ENCODE assay signal across 29 mouse cellular contexts in genomic region chr10:87015403-87015802, GRCm38 (mm10). TPM values are rescaled to one million over a fixed set of nuclear protein-coding genes. Genes with fewer than 3 reads are reported as not detected.
DNase-seq lines count a peak whose midpoint lies in the region; ATAC-seq and TF ChIP-seq lines count a peak whose summit lies in the region.
"Had no signal": no experiment of that assay in that cellular context is flagged by ENCODE, and none has a peak within 500 bp of the region (broad histone marks: within the 10 kb centered on the region; RNA-seq: fewer than 3 reads in every experiment).

No protein-coding gene starts in this region.

- H3K27ac ChIP-seq in kidney, adult 2 months (ENCODE audit: insufficient read depth, low read depth, low read length): no peak overlapping the region
- no peak overlapping the region for H3K27ac ChIP-seq in kidney, embryonic 15.5 days
- no peak overlapping the region; the same call in 1 of the 2 replicates for H3K27ac ChIP-seq in kidney, postnatal 0 days
- peak overlapping the region; percentile 63; the same call in 1 of the 2 replicates for H3K27ac ChIP-seq in lung, embryonic 15.5 days
- H3K27ac ChIP-seq: embryonic facial prominence, embryonic 13.5 days; forebrain, embryonic 15.5 days; heart, embryonic 15.5 days; hindbrain, embryonic 13.5 days had no signal

- peak; percentile 18 for DNase-seq in kidney, adult 2 months
- peak; percentile 41 for DNase-seq in kidney, postnatal 0 days (ENCODE audit: low spot score)
- DNase-seq in kidney, postnatal 10 days: no peak
- no peak for DNase-seq in lung, postnatal 36 days
- DNase-seq in left cerebral cortex, postnatal 10 days (ENCODE audit: extremely low spot score in 1 of 2, low spot score in 2 of 2): no peak
- DNase-seq: adrenal gland, adult 2 months; adrenal gland, postnatal 14 days; cerebellum, adult 11 months; cerebellum, adult 2 months; cerebellum, postnatal 10 days; cerebellum, postnatal 36 days; gastrocnemius, postnatal 25 days; heart, adult 18-20 months; heart, postnatal 10 days; heart, postnatal 36 days had no signal

- WGBS in kidney, adult 2 months: 26% methylated on average over 5 of the region's 5 CpGs
- 21% methylated on average over 5 of the region's 5 CpGs for WGBS in kidney, embryonic 15.5 days
- WGBS in kidney, postnatal 0 days: 22% methylated on average over 5 of the region's 5 CpGs
- 22% methylated on average over 5 of the region's 5 CpGs for WGBS in lung, embryonic 15.5 days

- no peaks in the 10 kb centered on the region for H3K9me3 ChIP-seq in kidney, embryonic 15.5 days (replicated peaks)
- no peaks in the 10 kb centered on the region for H3K9me3 ChIP-seq in kidney, postnatal 0 days (replicated peaks; ENCODE audit: low read length)
- H3K9me3 ChIP-seq in lung, embryonic 15.5 days: no peaks in the 10 kb centered on the region
- H3K9me3 ChIP-seq: embryonic facial prominence, embryonic 10.5 days; embryonic facial prominence, embryonic 13.5 days; forebrain, embryonic 12.5 days; forebrain, embryonic 15.5 days; heart, embryonic 12.5 days; heart, embryonic 15.5 days; hindbrain, embryonic 10.5 days; hindbrain, embryonic 13.5 days had no signal

- no peaks in the 10 kb centered on the region for H3K27me3 ChIP-seq in kidney, adult 2 months (replicated peaks; ENCODE audit: control insufficient read depth, insufficient read depth, low read length)
- no peaks in the 10 kb centered on the region; the same call in 1 of the 2 replicates for H3K27me3 ChIP-seq in kidney, embryonic 15.5 days
- H3K27me3 ChIP-seq in kidney, postnatal 0 days (ENCODE audit: insufficient read depth, low read length): no peaks in the 10 kb centered on the region
- no peaks in the 10 kb centered on the region for H3K27me3 ChIP-seq in lung, embryonic 15.5 days
- no peaks in the 10 kb centered on the region for H3K27me3 ChIP-seq in myocyte (ENCODE audit: control insufficient read depth, insufficient read depth, insufficient read length)
- H3K27me3 ChIP-seq: embryonic facial prominence, embryonic 13.5 days; forebrain, embryonic 15.5 days; heart, embryonic 15.5 days; hindbrain, embryonic 13.5 days had no signal

- H3K4me1 ChIP-seq in kidney, adult 2 months (ENCODE audit: control insufficient read depth, insufficient read depth, low read length): no peaks in the 10 kb centered on the region
- H3K4me1 ChIP-seq in kidney, embryonic 15.5 days: peaks cover 15% of the 10 kb centered on the region
- no peaks in the 10 kb centered on the region for H3K4me1 ChIP-seq in kidney, postnatal 0 days (replicated peaks; ENCODE audit: insufficient read depth, low read length)
- peaks cover 7% of the 10 kb centered on the region; the same call in 1 of the 2 replicates for H3K4me1 ChIP-seq in lung, embryonic 15.5 days
- H3K4me1 ChIP-seq: embryonic facial prominence, embryonic 13.5 days; hindbrain, embryonic 13.5 days had no signal

- intact Hi-C loops in left cerebral cortex, postnatal 10 days (cut with DNase I): no loop called here

- H3K9ac ChIP-seq in kidney, embryonic 15.5 days: no peak overlapping the region
- H3K9ac ChIP-seq in kidney, postnatal 0 days (ENCODE audit: low read depth, low read length): no peak overlapping the region
- no peak overlapping the region for H3K9ac ChIP-seq in lung, embryonic 15.5 days
- H3K9ac ChIP-seq: embryonic facial prominence, embryonic 13.5 days; forebrain, embryonic 12.5 days; forebrain, embryonic 15.5 days; heart, embryonic 12.5 days; heart, embryonic 15.5 days; hindbrain, embryonic 13.5 days had no signal

- no peak for TF ChIP-seq CTCF in kidney, adult 2 months (conservative IDR thresholded peaks at IDR 0.05; ENCODE audit: insufficient read depth, insufficient read length, low read depth, low read length)
- TF ChIP-seq CTCF in kidney, postnatal 0 days (IDR thresholded peaks at IDR 0.05; ENCODE audit: low read depth): no peak

- TF ChIP-seq POLR2A in kidney, adult 2 months (IDR thresholded peaks at IDR 0.05; ENCODE audit: low read depth, low read length): no peak
- no peak for TF ChIP-seq POLR2A in myocyte (IDR thresholded peaks at IDR 0.05; ENCODE audit: insufficient read length, low read depth)

- no peak for ATAC-seq in kidney, embryonic 15.5 days (replicated peaks; ENCODE audit: low FRiP score)
- no peak for ATAC-seq in kidney, postnatal 0 days (replicated peaks; ENCODE audit: low FRiP score, low read depth)
- ATAC-seq in lung, embryonic 15.5 days (ENCODE audit: borderline replicate concordance, extremely low read depth, low FRiP score, low TSS enrichment): no peak

- H3K36me3 ChIP-seq in kidney, adult 2 months (ENCODE audit: control insufficient read depth, insufficient read depth, low read length): no peaks in the 10 kb centered on the region
- no peaks in the 10 kb centered on the region for H3K36me3 ChIP-seq in kidney, embryonic 15.5 days
- H3K36me3 ChIP-seq in kidney, postnatal 0 days (ENCODE audit: insufficient read depth, low read length): no peaks in the 10 kb centered on the region
- no peaks in the 10 kb centered on the region for H3K36me3 ChIP-seq in lung, embryonic 15.5 days
- no peaks in the 10 kb centered on the region for H3K36me3 ChIP-seq in myocyte (ENCODE audit: control insufficient read depth, insufficient read depth)
- H3K36me3 ChIP-seq: embryonic facial prominence, embryonic 10.5 days; embryonic facial prominence, embryonic 13.5 days; forebrain, embryonic 12.5 days; forebrain, embryonic 15.5 days; heart, embryonic 12.5 days; heart, embryonic 15.5 days; hindbrain, embryonic 10.5 days; hindbrain, embryonic 13.5 days had no signal

- H3K4me3 ChIP-seq in kidney, adult 2 months (ENCODE audit: insufficient read depth, low read depth, low read length): no peak overlapping the region
- no peak overlapping the region for H3K4me3 ChIP-seq in kidney, embryonic 15.5 days (replicated peaks)
- H3K4me3 ChIP-seq in kidney, postnatal 0 days (replicated peaks; ENCODE audit: low read depth, low read length): no peak overlapping the region
- H3K4me3 ChIP-seq in lung, embryonic 15.5 days: no peak overlapping the region
- H3K4me3 ChIP-seq in myocyte: no peak overlapping the region
- H3K4me3 ChIP-seq: embryonic facial prominence, embryonic 10.5 days; embryonic facial prominence, embryonic 13.5 days; erythroblast, embryonic 14.5 days; forebrain, embryonic 12.5 days; forebrain, embryonic 15.5 days; heart, embryonic 12.5 days; heart, embryonic 15.5 days; hindbrain, embryonic 10.5 days; hindbrain, embryonic 13.5 days had no signal

- H3K4me2 ChIP-seq in kidney, embryonic 15.5 days: no peak overlapping the region
- no peak overlapping the region for H3K4me2 ChIP-seq in kidney, postnatal 0 days (ENCODE audit: low read length)
- H3K4me2 ChIP-seq in lung, embryonic 15.5 days: no peak overlapping the region
- H3K4me2 ChIP-seq in myocyte (ENCODE audit: low read depth): peak overlapping the region; percentile 67
- H3K4me2 ChIP-seq: embryonic facial prominence, embryonic 13.5 days; forebrain, embryonic 12.5 days; forebrain, embryonic 15.5 days; heart, embryonic 15.5 days; hindbrain, embryonic 13.5 days had no signal

- H3ac ChIP-seq in myocyte (ENCODE audit: control insufficient read depth, insufficient read length): no peak overlapping the region

- H3K79me2 ChIP-seq in myocyte (ENCODE audit: control insufficient read depth, insufficient read depth): no peaks in the 10 kb centered on the region

TF ChIP-seq in myocyte, 11 proteins besides CTCF, POLR2A, EP300 and RAD21:
- no peak for TF ChIP-seq TCF3 (IDR thresholded peaks at IDR 0.05; ENCODE audit: insufficient read length, low read depth)
- no peak for TF ChIP-seq SRF (IDR thresholded peaks at IDR 0.05; ENCODE audit: control insufficient read depth, insufficient read length, low read depth)
- no peak for TF ChIP-seq REST (IDR thresholded peaks at IDR 0.05; ENCODE audit: insufficient read depth, insufficient read length)
- no peak for TF ChIP-seq MAX (IDR thresholded peaks at IDR 0.05; ENCODE audit: low read depth)
- no peak for TF ChIP-seq MYOG (IDR thresholded peaks at IDR 0.05; ENCODE audit: control insufficient read depth in 1 of 3, insufficient read depth in 1 of 3, insufficient read length in 2 of 3, low read depth in 2 of 3)
- no peak for TF ChIP-seq TCF12 (IDR thresholded peaks at IDR 0.05; ENCODE audit: insufficient read depth, poor library complexity, severe bottlenecking)
- no peak for TF ChIP-seq USF1 (IDR thresholded peaks at IDR 0.05; ENCODE audit: low read depth)
- no peak for TF ChIP-seq POLR2AphosphoS2 (IDR thresholded peaks at IDR 0.05; ENCODE audit: insufficient read length, low read depth)
- TF ChIP-seq MYOD1 (IDR thresholded peaks at IDR 0.05; ENCODE audit: control insufficient read depth in 1 of 3, insufficient read length in 2 of 3, low read depth in 2 of 3): no peak
- no peak for TF ChIP-seq CEBPB (IDR thresholded peaks at IDR 0.05; ENCODE audit: insufficient read depth, poor library complexity, severe bottlenecking)
- TF ChIP-seq E2F4 (IDR thresholded peaks at IDR 0.05; ENCODE audit: insufficient read depth): no peak

RNA-seq across cellular contexts. Expression of gene Stab2, which starts 7.6 kb away (rescaled TPM):
- 15.4 and 20.3 TPM in 2 replicates for polyA plus RNA-seq in kidney, adult 2 months (2012; rRNA removed)
- 2.2 and 2.6 TPM in 2 replicates for polyA plus RNA-seq in kidney, embryonic 15.5 days (2015; fragmentation: Nextera tagmentation; extraction: Ambion mirVana)
- 0.51 and 0.73 TPM in 2 replicates for polyA plus RNA-seq in kidney, postnatal 0 days (2015; fragmentation: Nextera tagmentation; extraction: Ambion mirVana)
- 5.0 and 6.2 TPM in 2 replicates for polyA plus RNA-seq in lung, embryonic 15.5 days (2015; fragmentation: Nextera tagmentation; extraction: Ambion mirVana)
- polyA plus RNA-seq in myocyte (2012; fragmentation: generic; extraction: Trizol): 0.17 TPM
- total RNA-seq in left cerebral cortex, postnatal 10 days (2021): under 1 TPM; 0.45 to 0.73 TPM
- polyA plus RNA-seq: forebrain, embryonic 12.5 days had no signal

RNA-seq across cellular contexts. Expression of gene 1700113H08Rik, which starts 42.4 kb away (rescaled TPM):
- 0.12 TPM in 1 of 2 replicates, not detected in the other for polyA plus RNA-seq in kidney, adult 2 months (2012; rRNA removed)
- polyA plus RNA-seq in kidney, embryonic 15.5 days (2015; fragmentation: Nextera tagmentation; extraction: Ambion mirVana): not detected in 2 replicates
- polyA plus RNA-seq in kidney, postnatal 0 days (2015; fragmentation: Nextera tagmentation; extraction: Ambion mirVana): not detected in 2 replicates
- not detected in 2 replicates for polyA plus RNA-seq in lung, embryonic 15.5 days (2015; fragmentation: Nextera tagmentation; extraction: Ambion mirVana)
- not detected for polyA plus RNA-seq in myocyte (2012; fragmentation: generic; extraction: Trizol)
- total RNA-seq in left cerebral cortex, postnatal 10 days (2021): not detected
- total RNA-seq: adrenal gland, adult 2 months; adrenal gland, postnatal 14 days; ES-E14; heart, postnatal 36 days had no signal
- polyA plus RNA-seq: adrenal gland, adult 2 months; cerebellum, adult 2 months; cortical plate, adult 2 months; embryonic facial prominence, embryonic 10.5 days; embryonic facial prominence, embryonic 13.5 days; erythroblast, embryonic 14.5 days; heart, embryonic 12.5 days had no signal

Comparison
In these comparisons a context has a peak if more than half of its experiments do, and no peak if none do; other contexts are left out.
1. DNase-seq: peak in kidney, adult 2 months (single experiment) and kidney, postnatal 0 days (single experiment); none in kidney, postnatal 10 days (single experiment), lung, postnatal 36 days (single experiment) and left cerebral cortex, postnatal 10 days (0 of 2).